Mouse (Mus musculus) right cerebral cortex, postnatal 36 days (tissue): Measurements from ENCODE around the gene Mtus2.
"Not testable (repeated sequence)": the region's sequence is repeated elsewhere in the genome, so short reads cannot be mapped to it uniquely, and the experiment has no call there.

Source experiments
- DNase-seq, 2 experiments: peaks; one replicate each; pipeline ENCODE4 v3.0.0; 2022; ENCODE audit warnings: low spot score in 2 of 2, mixed read lengths in 1 of 2

Mtus2 gene

GRCm38 (mm10) chr5:148115207-148115817 is 158.2 kb downstream of the Mtus2 start:
- DNase-seq = no peak

GRCm38 (mm10) chr5:148124354-148124753 is 167.2 kb downstream of the Mtus2 start:
- DNase-seq = no peak

- DNase-seq = peak; percentile 49 to 64
These were observed 173.8 kb downstream of the Mtus2 start for GRCm38 (mm10) chr5:148130691-148131457.

GRCm38 (mm10) chr5:148131458-148132131 is 174.5 kb downstream of the Mtus2 start:
- DNase-seq = no peak

GRCm38 (mm10) chr5:148133448-148134060 is 176.4 kb downstream of the Mtus2 start:
- DNase-seq = peak; percentile 11 to 41

- DNase-seq = no peak
These were observed 184.5 kb downstream of the Mtus2 start for GRCm38 (mm10) chr5:148141662-148142061.

- DNase-seq = peak; percentile 64 to 69
These were observed 189.2 kb downstream of the Mtus2 start for GRCm38 (mm10) chr5:148146200-148146823.

GRCm38 (mm10) chr5:148151894-148152599 is 194.9 kb downstream of the Mtus2 start:
- DNase-seq = no peak

GRCm38 (mm10) chr5:148152600-148153402 is 195.7 kb downstream of the Mtus2 start:
- no peak for DNase-seq

GRCm38 (mm10) chr5:148153403-148153713 is 196.2 kb downstream of the Mtus2 start:
- no peak for DNase-seq

GRCm38 (mm10) chr5:148154727-148155126 is 197.6 kb downstream of the Mtus2 start:
- no peak for DNase-seq

GRCm38 (mm10) chr5:148159328-148159727 is 202.2 kb downstream of the Mtus2 start:
- no peak for DNase-seq

- no peak for DNase-seq
These were observed 203.5 kb downstream of the Mtus2 start for GRCm38 (mm10) chr5:148160529-148161154.

- no peak for DNase-seq
These were observed 208.0 kb downstream of the Mtus2 start for GRCm38 (mm10) chr5:148165111-148165510.

- DNase-seq = no peak
These were observed 218.0 kb downstream of the Mtus2 start for GRCm38 (mm10) chr5:148175091-148175490.

GRCm38 (mm10) chr5:148175742-148176426 is 218.8 kb downstream of the Mtus2 start:
- DNase-seq = no peak

GRCm38 (mm10) chr5:148176539-148176938 is 219.4 kb downstream of the Mtus2 start:
- DNase-seq = not testable (repeated sequence)

- DNase-seq = no peak
These were observed 222.1 kb downstream of the Mtus2 start for GRCm38 (mm10) chr5:148179231-148179630.

- DNase-seq = no peak
These were observed 223.6 kb downstream of the Mtus2 start for GRCm38 (mm10) chr5:148180590-148181307.
